Mouse (Mus musculus): ENCODE measurements at regions not wholly inside any gene's neighbourhood (a gene's known extent, or its start where the extent isn't known, plus 50 kb on each side); places are given as distances from the start of the nearest gene placed in this dataset.

GRCm38 (mm10) chr6:26709324-26709723 is 900.3 kb upstream of the Pot1a start:
- WGBS = 90% methylated on average over 6 of the region's 6 CpGs
- Histone ChIP-seq H3K27ac (ENCODE audit: insufficient read depth, low read length) (no peak overlapping the region), H3K4me3 (replicated peaks; ENCODE audit: insufficient read depth, low read depth, low read length) (no peak overlapping the region), H3K4me1 (ENCODE audit: control insufficient read depth, insufficient read depth, low read length) (no peaks in the 10 kb centered on the region), H3K27me3 (ENCODE audit: control insufficient read depth, insufficient read depth, low read length) (no peaks in the 10 kb centered on the region)
- no peak for TF ChIP-seq POLR2A (IDR thresholded peaks at IDR 0.05; ENCODE audit: borderline replicate concordance, insufficient read depth, low read length)
- TF ChIP-seq CTCF (IDR thresholded peaks at IDR 0.05; ENCODE audit: borderline replicate concordance, insufficient read depth, low read depth, low read length) = no peak
- no peak for DNase-seq

- TF ChIP-seq CTCF (IDR thresholded peaks at IDR 0.05; ENCODE audit: borderline replicate concordance, insufficient read depth, low read depth, low read length) (no peak), POLR2A (IDR thresholded peaks at IDR 0.05; ENCODE audit: borderline replicate concordance, insufficient read depth, low read length) (no peak)
- no peaks in the 10 kb centered on the region for H3K27me3 ChIP-seq (ENCODE audit: control insufficient read depth, insufficient read depth, low read length)
- no peak for DNase-seq
- no peaks in the 10 kb centered on the region for H3K4me1 ChIP-seq (ENCODE audit: control insufficient read depth, insufficient read depth, low read length)
- 32% methylated on average over 4 of the region's 4 CpGs for WGBS
- H3K4me3 ChIP-seq (replicated peaks; ENCODE audit: insufficient read depth, low read depth, low read length) = no peak overlapping the region
- H3K27ac ChIP-seq (ENCODE audit: insufficient read depth, low read length) = no peak overlapping the region
Measured at GRCm38 (mm10) chr6:26708880-26709279, 899.8 kb upstream of the Pot1a start.

GRCm38 (mm10) chr6:26707974-26708867 is 899.2 kb upstream of the Pot1a start:
- H3K4me3 ChIP-seq (replicated peaks; ENCODE audit: insufficient read depth, low read depth, low read length) = no peak overlapping the region
- no peak overlapping the region for H3K27ac ChIP-seq (ENCODE audit: insufficient read depth, low read length)
- WGBS = 85% methylated on average over 5 of the region's 5 CpGs

More at GRCm38 (mm10) chr6:26707974-26708867, 899.2 kb upstream of the Pot1a start:
- TF ChIP-seq CTCF (IDR thresholded peaks at IDR 0.05; ENCODE audit: borderline replicate concordance, insufficient read depth, low read depth, low read length) (no peak), POLR2A (IDR thresholded peaks at IDR 0.05; ENCODE audit: borderline replicate concordance, insufficient read depth, low read length) (no peak)
- no peaks in the 10 kb centered on the region for H3K27me3 ChIP-seq (ENCODE audit: control insufficient read depth, insufficient read depth, low read length)
- peak in 1 of 2 experiments; percentile 15 for DNase-seq
- H3K4me1 ChIP-seq (ENCODE audit: control insufficient read depth, insufficient read depth, low read length) = no peaks in the 10 kb centered on the region
